Mouse (Mus musculus): Measurements from ENCODE around the gene Adam29. TPM values are rescaled to one million over a fixed set of nuclear protein-coding genes. Genes with fewer than 3 reads are reported as not detected.

The Adam29 gene
- not detected for polyA plus RNA-seq (2014; fragmentation: Illumina TruSeq; extraction: RNeasy Lipid Tissue Mini Kit (QIAGEN cat#74804); ENCODE audit: low replicate concordance)

GRCm38 (mm10) chr8:55906848-55907247, at the start of gene Adam29:
Gene Adam29 (minus strand): TSS chr8:55906948.

GRCm38 (mm10) chr8:55939870-55940525, 33.2 kb upstream of the Adam29 start, which contains the start of gene Glra3:
Gene Glra3 (plus strand): TSS chr8:55940460.

Other genes with a start within 250 kb of the Adam29 start
- gene Glra3, start 33.5 kb upstream of the Adam29 start, polyA plus RNA-seq (2014; fragmentation: Illumina TruSeq; extraction: RNeasy Lipid Tissue Mini Kit (QIAGEN cat#74804); ENCODE audit: low replicate concordance), result not detected